Mouse (Mus musculus) limb, embryonic 13.5 days (tissue): ENCODE data around the gene Dcun1d1. TPM values are rescaled to one million over a fixed set of nuclear protein-coding genes. Genes with fewer than 3 reads are reported as not detected.

ENCODE experiments used
- ATAC-seq: fragments of 200-750 bp; cut with Nextera tagmentation; 2 replicates; pipeline ENCODE4 v1.8.0; 2017; ENCODE audit warnings: low read depth, moderate number of reproducible peaks, moderate TSS enrichment; ENCODE audit not compliant: low FRiP score
- H3K27ac ChIP-seq: fragments of 300-500 bp; sonication (generic); 2 replicates; pipeline ENCODE4 v1.5.1; 2015; ENCODE audit warnings: inconsistent platforms, mild to moderate bottlenecking, moderate library complexity
- H3K27me3 ChIP-seq: fragments of 300-500 bp; sonication (generic); 2 replicates; pipeline ENCODE4 v1.6.1; 2015; ENCODE audit warnings: mild to moderate bottlenecking, inconsistent platforms
- H3K36me3 ChIP-seq: fragments of 300-500 bp; sonication (generic); 2 replicates; pipeline ENCODE4 v1.6.1; 2015; ENCODE audit warnings: inconsistent platforms, mild to moderate bottlenecking, moderate library complexity
- H3K4me1 ChIP-seq: fragments of 300-500 bp; sonication (generic); 2 replicates; pipeline ENCODE4 v1.6.1; 2015; ENCODE audit warnings: inconsistent platforms
- H3K4me2 ChIP-seq: fragments of 300-500 bp; sonication (generic); replicated peaks from 2 replicates; pipeline ENCODE4 v1.6.1; 2015; ENCODE audit warnings: inconsistent platforms, mild to moderate bottlenecking, moderate library complexity
- H3K4me3 ChIP-seq: fragments of 300-500 bp; sonication (generic); 2 replicates; pipeline ENCODE4 v1.5.1; 2015; ENCODE audit warnings: moderate library complexity, mild to moderate bottlenecking, inconsistent platforms
- H3K9ac ChIP-seq: fragments of 300-500 bp; sonication (generic); 2 replicates; pipeline ENCODE4 v1.6.1; 2015; ENCODE audit warnings: mild to moderate bottlenecking, inconsistent platforms
- H3K9me3 ChIP-seq: fragments of 300-500 bp; sonication (generic); 2 replicates; pipeline ENCODE4 v1.6.1; 2016; ENCODE audit warnings: inconsistent platforms
- WGBS: fragments of 180-500 bp; shearing (Covaris S2); methylation state at CpG from one replicate; pipeline ENCODE4 v1.1.7; 2015; 5-methylcytosine and 5-hydroxymethylcytosine counted together
- polyA plus RNA-seq: library from polyadenylated mRNA; unstranded; fragments of >200 nt; fragmentation: Nextera tagmentation; extraction: Ambion mirVana; gene quantifications from 2 replicates; pipeline ENCODE4 v1.2.1, GENCODE M21; 2015

Gene Dcun1d1
- polyA plus RNA-seq, 1 experiment from 2014 or later = 112 TPM

DNA sequence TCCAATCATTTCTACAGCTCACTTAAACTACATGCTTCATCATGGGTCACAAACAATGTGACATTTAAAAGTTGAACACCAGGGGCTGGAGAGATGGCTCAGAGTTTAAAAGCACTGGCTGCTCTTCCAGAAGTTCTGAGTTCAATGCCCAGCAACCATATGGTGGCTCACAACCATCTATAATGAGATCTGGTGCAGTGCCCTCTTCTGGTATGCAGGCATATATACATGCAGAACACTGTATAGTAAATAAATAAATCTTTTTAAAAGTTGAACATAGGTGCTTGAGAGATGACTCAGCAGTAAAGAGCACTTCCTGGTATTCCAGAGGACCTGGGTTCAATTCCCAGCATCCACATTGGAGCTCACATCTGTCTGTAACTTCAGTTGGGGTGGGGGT is 54.0 kb downstream of the Dcun1d1 start:
- Histone ChIP-seq H3K4me3 (no peak overlapping the region), H3K36me3 (peaks cover 7% of the 10 kb centered on the region; the same call in 1 of the 2 replicates), H3K9ac (no peak overlapping the region), H3K27ac (no peak overlapping the region), H3K4me1 (no peaks in the 10 kb centered on the region), H3K27me3 (no peaks in the 10 kb centered on the region), H3K9me3 (no peaks in the 10 kb centered on the region), H3K4me2 (no peak overlapping the region)
- no peak for ATAC-seq

GRCm38 (mm10) chr3:35849326-35849725 is 87.9 kb downstream of the Dcun1d1 start:
- H3K4me3 ChIP-seq = no peak overlapping the region
- ATAC-seq = no peak
- no peaks in the 10 kb centered on the region for H3K27me3 ChIP-seq
- H3K4me1 ChIP-seq = no peaks in the 10 kb centered on the region
- peaks cover 36% of the 10 kb centered on the region for H3K36me3 ChIP-seq
- no peak overlapping the region for H3K27ac ChIP-seq
- H3K9ac ChIP-seq = no peak overlapping the region
- H3K4me2 ChIP-seq = no peak overlapping the region
- 95% methylated on average over 9 of the region's 9 CpGs for WGBS
- 0 out of 2 replicates have a peak, but pooled peaks cover 2% of the 10 kb centered on the region for H3K9me3 ChIP-seq

Other genes with a start within 250 kb of the Dcun1d1 start
- 28.2 and 30.4 TPM in 2 replicates for gene Atp11b, start 183.3 kb downstream of the Dcun1d1 start, polyA plus RNA-seq
- 38.8 and 39.4 TPM in 2 replicates for gene Mccc1, start 63.2 kb upstream of the Dcun1d1 start, polyA plus RNA-seq
- 0.03 TPM in 1 of 2 replicates, not detected in the other for gene Ccdc144b, start 116.1 kb upstream of the Dcun1d1 start, polyA plus RNA-seq
- 95.3 and 96.2 TPM in 2 replicates for gene Acad9, start 128.5 kb upstream of the Dcun1d1 start, polyA plus RNA-seq
- 10.3 and 10.7 TPM in 2 replicates for gene D3Ertd254e, start 213.6 kb upstream of the Dcun1d1 start, polyA plus RNA-seq